Comparison of ENCODE assay signal across 19 mouse cellular contexts in genomic region chr14:21534542-21535272, GRCm38 (mm10). TPM values are rescaled to one million over a fixed set of nuclear protein-coding genes. Genes with fewer than 3 reads are reported as not detected.
DNase-seq lines count a peak whose midpoint lies in the region; ATAC-seq lines count a peak whose summit lies in the region.
"Had no signal": no experiment of that assay in that cellular context is flagged by ENCODE, and none has a peak within 500 bp of the region (broad histone marks: within the 10 kb centered on the region; RNA-seq: fewer than 3 reads in every experiment).

No protein-coding gene starts in this region.

- H3K27ac ChIP-seq in forebrain, embryonic 10.5 days, result peak overlapping the region; percentile 66; the same call in 1 of the 2 replicates
- H3K27ac ChIP-seq in hindbrain, embryonic 12.5 days, result peak overlapping the region; percentile 52; the same call in 1 of the 2 replicates
- H3K27ac ChIP-seq in midbrain, embryonic 13.5 days, result peak overlapping the region; percentile 68
- H3K27ac ChIP-seq: embryonic facial prominence, embryonic 15.5 days; heart, adult 2 months; limb, embryonic 15.5 days had no signal

- H3K4me1 ChIP-seq in forebrain, embryonic 10.5 days, result peaks cover 32% of the 10 kb centered on the region
- peaks cover 21% of the 10 kb centered on the region for H3K4me1 ChIP-seq in hindbrain, embryonic 12.5 days
- H3K4me1 ChIP-seq in midbrain, embryonic 13.5 days (replicated peaks), result peaks cover 50% of the 10 kb centered on the region
- H3K4me1 ChIP-seq: limb, embryonic 15.5 days had no signal

- H3K4me2 ChIP-seq in hindbrain, embryonic 12.5 days (replicated peaks), result no peak overlapping the region
- 0 out of 2 replicates have a peak overlapping the region, but pooled peaks have one; percentile 1 for H3K4me2 ChIP-seq in midbrain, embryonic 13.5 days (replicated peaks)
- H3K4me2 ChIP-seq: embryonic facial prominence, embryonic 15.5 days; limb, embryonic 15.5 days; lung, embryonic 14.5 days had no signal

- 83% methylated on average over 11 of the region's 11 CpGs for WGBS in forebrain, embryonic 10.5 days
- WGBS in hindbrain, embryonic 12.5 days, result 60% methylated on average over 11 of the region's 11 CpGs
- WGBS in midbrain, embryonic 13.5 days, result 46% methylated on average over 11 of the region's 11 CpGs

- H3K9ac ChIP-seq in hindbrain, embryonic 12.5 days, result no peak overlapping the region
- no peak overlapping the region for H3K9ac ChIP-seq in midbrain, embryonic 13.5 days (replicated peaks)
- H3K9ac ChIP-seq: embryonic facial prominence, embryonic 15.5 days; limb, embryonic 15.5 days; lung, embryonic 14.5 days had no signal

- H3K36me3 ChIP-seq in forebrain, embryonic 10.5 days (replicated peaks), result peaks cover 25% of the 10 kb centered on the region
- no peaks in the 10 kb centered on the region for H3K36me3 ChIP-seq in hindbrain, embryonic 12.5 days
- 0 out of 2 replicates have a peak, but pooled peaks cover 2% of the 10 kb centered on the region for H3K36me3 ChIP-seq in midbrain, embryonic 13.5 days
- H3K36me3 ChIP-seq: embryonic facial prominence, embryonic 15.5 days had no signal

- no peaks in the 10 kb centered on the region for H3K9me3 ChIP-seq in forebrain, embryonic 10.5 days
- H3K9me3 ChIP-seq in hindbrain, embryonic 12.5 days (replicated peaks), result no peaks in the 10 kb centered on the region
- H3K9me3 ChIP-seq in midbrain, embryonic 13.5 days, result no peaks in the 10 kb centered on the region
- H3K9me3 ChIP-seq: embryonic facial prominence, embryonic 15.5 days; limb, embryonic 15.5 days; megakaryocyte, embryonic 14.5 days had no signal

- DNase-seq in heart, adult 11 months, result peak; percentile 76
- no peak for DNase-seq in heart, adult 8-10 months (ENCODE audit: low spot score)
- DNase-seq in forebrain, embryonic 10.5 days (ENCODE audit: extremely low spot score, low spot score), result no peak
- no peak for DNase-seq in embryo, embryonic 9.5 days (ENCODE audit: extremely low spot score)
- DNase-seq in adrenal gland, postnatal 25 days, result no peak
- DNase-seq in adipocyte (ENCODE audit: low spot score), result no peak
- DNase-seq: cerebellum, adult 11 months; cerebellum, postnatal 36 days; heart, adult 2 months; kidney, postnatal 25 days; lung, embryonic 14.5 days; right cerebral cortex, postnatal 14 days; thymus, adult 18-20 months had no signal

- no peaks in the 10 kb centered on the region for H3K27me3 ChIP-seq in forebrain, embryonic 10.5 days (ENCODE audit: poor library complexity, severe bottlenecking)
- H3K27me3 ChIP-seq in hindbrain, embryonic 12.5 days, result no peaks in the 10 kb centered on the region
- no peaks in the 10 kb centered on the region for H3K27me3 ChIP-seq in midbrain, embryonic 13.5 days
- H3K27me3 ChIP-seq: embryonic facial prominence, embryonic 15.5 days; limb, embryonic 15.5 days; megakaryocyte, embryonic 14.5 days had no signal

- peak; percentile 77 for ATAC-seq in hindbrain, embryonic 12.5 days (ENCODE audit: low FRiP score)
- ATAC-seq in midbrain, embryonic 13.5 days, result peak; percentile 87
- ATAC-seq: intestine, postnatal 0 days had no signal

- H3K4me3 ChIP-seq in forebrain, embryonic 10.5 days, result no peak overlapping the region
- no peak overlapping the region for H3K4me3 ChIP-seq in hindbrain, embryonic 12.5 days
- H3K4me3 ChIP-seq in midbrain, embryonic 13.5 days (replicated peaks), result no peak overlapping the region
- H3K4me3 ChIP-seq: embryonic facial prominence, embryonic 15.5 days; heart, adult 2 months; limb, embryonic 15.5 days; megakaryocyte, embryonic 14.5 days had no signal

RNA-seq across cellular contexts. Expression of gene Kat6b, which starts 53.5 kb away (rescaled TPM):
- total RNA-seq in heart, adult 8-10 months (2022), result 10 to 100 TPM; 26.7 to 30.3 (median 28.2) TPM
- 15.6 and 18.4 TPM in 2 replicates for polyA plus RNA-seq in forebrain, embryonic 10.5 days (2016; fragmentation: Nextera tagmentation; extraction: Ambion mirVana)
- 27.1 and 27.5 TPM in 2 replicates for polyA plus RNA-seq in hindbrain, embryonic 12.5 days (2016; fragmentation: Nextera tagmentation; extraction: Ambion mirVana)
- 25.5 and 28.1 TPM in 2 replicates for polyA plus RNA-seq in midbrain, embryonic 13.5 days (2015; fragmentation: Nextera tagmentation; extraction: Ambion mirVana)
- total RNA-seq in adrenal gland, postnatal 25 days (2021), result 46.8 and 57.7 TPM in 2 replicates
